Mouse (Mus musculus): Measurements from ENCODE around the gene Mnx1.
"Not testable (repeated sequence)": the region's sequence is repeated elsewhere in the genome, so short reads cannot be mapped to it uniquely, and the experiment has no call there.

Gene Mnx1

GRCm38 (mm10) chr5:29470271-29470670 lies 8.0 kb downstream of the Mnx1 start:
- in situ Hi-C loops (cut with MboI, MseI), result loop anchor here in 1 of 2 experiments (10.0 kb wide), 1 partner anchor 635 kb away; the partner anchor contains the start of genes 3110082J24Rik and Garem2

- in situ Hi-C loops (cut with MboI, MseI), result no loop called here
These were observed 8.8 kb downstream of the Mnx1 start for GRCm38 (mm10) chr5:29469501-29469900.

- in situ Hi-C loops (cut with MboI, MseI), result no loop called here
These were observed 9.8 kb downstream of the Mnx1 start for GRCm38 (mm10) chr5:29468351-29469065.

GRCm38 (mm10) chr5:29467489-29468350 lies 10.6 kb downstream of the Mnx1 start:
- in situ Hi-C loops (cut with MboI, MseI), result no loop called here

- in situ Hi-C loops (cut with MboI, MseI), result no loop called here
These were observed 15.2 kb downstream of the Mnx1 start for GRCm38 (mm10) chr5:29462943-29463686.

- in situ Hi-C loops (cut with MboI, MseI), result loop anchor here in 1 of 2 experiments (10.0 kb wide), 1 partner anchor 1618 kb away; no protein-coding TSS in a partner anchor
These were observed 21.2 kb downstream of the Mnx1 start for GRCm38 (mm10) chr5:29456895-29457656.

GRCm38 (mm10) chr5:29452352-29452751 lies 25.9 kb downstream of the Mnx1 start:
- in situ Hi-C loops (cut with MboI, MseI), result loop anchor here in 1 of 2 experiments (10.0 kb wide), 1 partner anchor 1622 kb away; no protein-coding TSS in a partner anchor

GRCm38 (mm10) chr5:29445275-29445674 lies 33.0 kb downstream of the Mnx1 start:
- in situ Hi-C loops (cut with MboI, MseI), result no loop called here

GRCm38 (mm10) chr5:29436728-29437127 lies 41.5 kb downstream of the Mnx1 start:
- in situ Hi-C loops (cut with MboI, MseI), result loop anchor here in 1 of 2 experiments (5.0 kb wide), 1 partner anchor 626 kb away; no protein-coding TSS in a partner anchor

- in situ Hi-C loops (cut with MboI, MseI), result loop anchor here in 1 of 2 experiments (5.0 kb wide), 1 partner anchor 627 kb away; no protein-coding TSS in a partner anchor
These were observed 42.8 kb downstream of the Mnx1 start for GRCm38 (mm10) chr5:29435491-29435890.

- in situ Hi-C loops (cut with MboI, MseI), result loop anchor here in 1 of 2 experiments (5.0 kb wide), 1 partner anchor 627 kb away; no protein-coding TSS in a partner anchor
These were observed 43.4 kb downstream of the Mnx1 start for GRCm38 (mm10) chr5:29434872-29435358.

- in situ Hi-C loops (cut with MboI, MseI), result no loop called here
These were observed 43.9 kb downstream of the Mnx1 start, which contains the start of gene Nom1 for GRCm38 (mm10) chr5:29434228-29434871. TSS of gene Nom1 (plus strand) at chr5:29434664.

- in situ Hi-C loops (cut with MboI, MseI), result not testable (repeated sequence)
These were observed 54.9 kb downstream of the Mnx1 start for GRCm38 (mm10) chr5:29423330-29423729.

All from T-helper 17 cell (primary cell).